Mouse (Mus musculus) heart, postnatal 36 days (tissue): Measurements from ENCODE around the gene Obsl1. TPM values are rescaled to one million over a fixed set of nuclear protein-coding genes. Genes with fewer than 3 reads are reported as not detected.
A peak's percentile ranks its signal among the peaks of the same experiment; 100 is the strongest.

Experiments used
- DNase-seq, 2 experiments: peaks; one replicate each; pipeline ENCODE4 v3.0.0; 2021 to 2022
- intact Hi-C: fragments of 180-260 bp; cut with DNase I; formaldehyde crosslinking; loops from one replicate; pipeline ENCODE4 v1.15.1; 2025
- total RNA-seq, 2 experiments: library from RNA; stranded (reverse); gene quantifications; 2 replicates each; pipeline ENCODE4 v1.2.3; 2021

Gene Obsl1
- total RNA-seq, 2 experiments from 2014 or later: 130 to 136 TPM

DNA sequence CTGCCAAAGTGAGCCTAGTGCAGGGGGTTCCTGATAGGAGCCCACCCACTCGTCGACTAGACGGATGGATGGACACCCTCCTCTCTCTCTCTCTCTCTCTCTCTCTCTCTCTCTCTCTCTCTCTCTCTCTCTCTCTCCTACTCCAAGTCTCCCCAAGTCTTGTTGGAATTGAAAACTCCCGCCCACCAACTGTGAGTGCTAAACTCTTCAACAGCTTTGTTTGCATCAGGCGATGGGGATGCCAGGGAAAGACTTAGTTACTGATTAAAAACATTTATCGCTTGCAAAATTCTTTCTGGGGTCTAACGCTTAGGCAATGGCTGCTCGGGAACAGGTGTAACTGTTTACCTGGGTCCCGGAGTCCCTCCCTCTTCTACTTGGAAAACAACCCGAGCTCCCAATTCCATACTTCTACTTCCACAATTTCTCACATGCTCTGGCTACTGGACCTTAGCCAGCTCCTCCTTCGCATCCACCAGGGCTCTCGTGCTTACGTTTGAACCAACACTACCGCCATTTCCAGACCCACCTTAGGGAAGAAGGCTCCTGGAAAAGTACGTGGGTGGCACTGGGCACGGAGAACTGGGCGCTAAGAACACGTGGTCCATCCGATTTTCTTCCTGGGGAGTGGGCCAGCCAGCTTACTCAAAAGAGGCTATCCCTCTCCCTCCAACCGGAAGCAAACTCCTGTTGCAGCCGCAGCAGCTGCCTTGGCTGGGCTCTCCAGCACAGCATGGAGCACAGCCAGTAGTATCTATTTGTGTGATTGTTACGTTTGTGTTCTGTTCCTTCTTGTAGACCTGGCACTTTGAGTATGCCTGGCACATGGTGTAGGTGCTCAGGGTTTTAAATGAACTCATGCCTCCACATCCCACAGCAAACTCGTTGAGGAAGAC is 47.2 kb downstream of the Obsl1 start:
- DNase-seq: peak in 1 of 2 experiments; percentile 40
- intact Hi-C loops: no loop called here

DNA sequence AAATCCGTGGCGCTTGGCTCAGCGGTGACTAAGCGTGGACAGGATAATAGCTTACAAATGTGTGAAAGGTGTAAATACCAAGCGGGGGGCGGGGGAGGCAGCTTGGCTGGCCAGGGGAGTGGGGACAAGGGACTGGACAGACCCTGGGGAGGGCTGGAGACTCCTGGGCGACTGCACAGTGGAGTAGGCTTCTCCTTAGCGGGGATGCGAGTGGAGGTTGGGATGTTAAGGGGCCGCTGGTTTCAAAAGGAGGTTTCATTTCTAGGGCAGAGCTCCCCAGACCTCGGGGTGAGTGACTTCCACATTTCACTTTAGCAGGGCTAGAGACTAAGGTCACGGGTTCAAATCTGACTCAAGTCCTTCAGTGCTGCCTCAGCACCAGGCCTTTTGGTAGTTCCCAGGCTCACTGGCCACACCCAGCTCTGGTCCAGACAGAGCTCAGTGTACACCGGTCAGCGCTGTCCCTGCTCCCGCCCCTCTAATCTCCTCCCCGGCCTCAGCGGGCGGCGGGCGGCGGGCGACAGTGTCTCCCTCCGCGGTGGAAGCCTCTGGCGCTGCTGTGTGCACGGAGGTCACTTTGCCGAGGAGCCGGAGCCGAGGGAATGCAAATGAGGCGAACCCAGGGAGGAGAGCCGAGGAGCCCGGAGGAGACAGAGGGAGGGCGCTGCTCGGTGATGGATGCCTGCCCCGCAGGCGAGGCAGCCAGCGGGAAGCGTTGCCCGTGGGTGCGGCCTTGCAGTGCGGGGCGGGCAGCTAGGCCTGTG is 48.0 kb downstream of the Obsl1 start:
- intact Hi-C loops: no loop called here
- DNase-seq: peak; percentile 43 to 65

DNA sequence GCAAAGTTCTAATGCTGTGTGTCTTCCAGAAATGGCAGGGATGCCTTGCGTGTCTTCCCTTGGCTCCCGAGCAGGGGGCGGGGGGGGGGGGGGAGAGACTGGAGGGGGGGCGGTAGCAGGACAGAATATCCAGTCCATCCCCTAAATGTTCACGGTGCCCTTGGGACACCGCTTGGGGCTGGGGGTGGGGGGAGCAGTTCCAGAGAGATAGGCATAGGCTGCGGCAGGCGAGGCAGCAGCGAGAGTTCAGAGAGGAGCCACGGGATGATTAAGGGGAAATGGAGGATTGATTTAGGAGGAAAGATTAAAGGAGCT is 48.6 kb downstream of the Obsl1 start:
- intact Hi-C loops: no loop called here
- DNase-seq: no peak

DNA sequence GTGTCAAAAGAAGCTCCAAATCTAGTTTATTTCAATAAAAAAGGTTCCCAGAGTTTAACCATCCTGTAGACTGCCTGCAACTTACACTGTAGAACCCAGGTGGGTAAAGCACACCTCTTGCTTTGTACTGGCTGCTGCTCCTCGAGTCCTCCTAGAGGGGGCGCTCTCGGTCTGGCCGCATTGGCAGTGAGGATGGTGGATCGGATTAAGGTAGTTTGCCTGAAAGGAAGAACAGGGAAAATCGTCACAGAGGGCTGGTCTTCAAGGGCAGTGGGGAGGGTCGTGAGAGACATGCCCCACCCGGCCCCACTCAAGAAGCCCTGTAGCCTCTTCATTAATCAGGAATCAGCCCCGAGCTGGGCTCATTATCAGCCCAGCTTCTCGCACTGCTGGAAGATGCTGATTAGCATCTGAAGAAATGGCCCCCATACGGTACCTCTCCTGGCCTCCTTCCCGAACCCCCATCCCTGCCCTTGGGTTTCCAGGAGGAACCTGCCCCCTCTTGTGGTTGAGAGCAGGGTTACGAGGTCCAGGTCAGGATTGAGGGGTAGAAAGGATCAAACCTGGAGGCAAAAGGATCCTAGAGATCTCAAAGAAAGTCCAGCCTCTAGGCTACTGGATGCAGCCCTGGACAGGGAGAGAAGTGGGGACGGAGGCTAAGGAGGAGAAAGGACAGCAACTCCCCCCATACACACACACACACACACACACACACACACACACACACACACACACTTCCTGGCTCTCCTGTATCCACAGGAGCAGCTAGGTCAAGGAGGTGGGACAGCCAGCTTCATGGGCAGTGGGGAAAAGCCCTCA is 49.3 kb downstream of the Obsl1 start:
- DNase-seq: no peak
- intact Hi-C loops: no loop called here

DNA sequence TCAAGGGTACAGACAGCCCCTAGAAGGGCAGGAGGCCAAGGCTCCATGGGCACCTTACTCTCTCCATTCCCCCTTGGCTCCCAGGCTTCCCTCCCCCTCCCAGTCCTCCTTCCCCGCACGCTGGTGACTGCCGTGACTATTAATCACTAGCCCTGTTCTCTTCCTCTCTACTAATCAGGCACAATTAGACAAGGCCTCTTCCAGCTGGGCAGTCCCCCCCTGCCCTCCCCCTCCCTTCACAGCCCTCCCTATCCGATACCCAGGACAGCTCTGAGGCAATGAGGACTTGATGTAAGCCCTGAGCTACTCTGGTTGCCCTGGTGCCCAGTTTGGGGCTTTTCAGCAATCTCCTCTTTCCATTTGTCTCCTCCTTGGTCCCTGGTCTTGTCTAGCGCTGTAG is 50.3 kb downstream of the Obsl1 start:
- intact Hi-C loops: no loop called here
- no peak for DNase-seq

DNA sequence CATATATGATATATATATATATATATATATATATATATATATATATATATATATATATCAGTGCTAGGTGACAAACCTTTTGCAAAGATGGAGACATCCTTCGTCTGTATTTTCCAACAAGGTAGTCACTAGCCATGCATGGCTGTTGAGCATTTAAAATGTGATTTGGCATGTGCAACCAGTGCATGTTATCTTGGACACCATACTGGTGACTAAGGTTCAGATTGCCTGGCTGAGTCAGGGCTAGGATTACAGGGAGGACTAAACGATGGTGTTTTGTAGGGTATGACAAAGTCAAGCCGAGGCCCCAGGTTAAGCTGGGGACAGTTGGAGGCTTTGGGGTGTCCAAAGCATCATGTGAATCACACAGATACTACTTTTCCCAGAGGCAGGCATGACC is 50.8 kb downstream of the Obsl1 start:
- intact Hi-C loops: no loop called here
- no peak for DNase-seq

DNA sequence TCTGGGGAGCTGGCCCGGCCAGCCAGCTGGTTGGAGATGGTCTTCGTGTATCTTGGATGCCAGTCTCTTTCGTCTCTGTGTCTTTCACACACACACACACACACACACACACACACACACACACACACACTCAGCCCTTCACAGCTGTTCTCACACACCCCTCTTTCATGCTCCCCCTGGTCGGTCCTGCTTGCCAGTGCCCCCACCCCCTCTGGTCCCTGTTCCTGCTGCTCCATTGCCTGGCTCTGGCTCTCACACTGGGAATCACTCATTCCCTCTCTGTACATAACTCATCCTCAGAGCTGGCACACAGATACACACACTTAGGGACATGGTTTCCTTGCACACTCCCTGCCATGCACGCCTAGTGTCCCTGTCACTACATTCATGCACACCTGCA is 54.4 kb downstream of the Obsl1 start:
- DNase-seq: no peak
- intact Hi-C loops: no loop called here

DNA sequence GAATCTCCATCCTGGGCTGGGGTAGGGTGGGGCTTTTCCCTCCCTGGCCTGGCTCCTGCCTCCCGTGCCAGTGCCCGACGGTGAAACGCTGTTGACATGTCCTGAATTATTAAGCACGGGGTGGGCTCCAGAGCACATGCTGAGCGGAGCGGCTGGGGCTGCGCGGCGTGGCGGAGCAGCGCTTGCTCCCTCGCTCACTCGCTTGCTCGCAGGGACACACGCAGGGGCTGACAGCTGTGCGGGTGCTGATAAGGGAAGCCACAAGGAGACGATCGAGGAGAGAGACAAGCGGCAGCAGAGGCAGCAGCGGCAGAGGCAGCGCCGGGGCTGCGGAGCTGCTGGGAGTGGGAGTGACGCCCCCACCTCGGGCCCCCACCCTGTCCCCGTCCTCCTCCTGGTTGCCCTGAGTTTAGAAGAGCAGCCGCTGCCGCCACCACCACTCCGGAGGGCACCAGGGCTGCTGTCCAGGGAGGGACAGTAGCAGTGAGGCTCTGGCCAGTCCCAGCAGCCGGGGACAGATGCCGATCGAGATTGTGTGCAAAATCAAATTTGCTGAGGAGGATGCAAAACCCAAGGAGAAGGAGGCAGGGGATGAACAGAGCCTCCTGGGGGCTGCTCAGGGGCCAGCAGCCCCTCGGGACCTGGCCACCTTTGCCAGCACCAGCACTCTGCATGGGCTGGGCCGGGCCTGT is 55.8 kb downstream of the Obsl1 start, which contains the start of gene Asic4:
Gene Asic4 (plus strand): TSS at position 123 of the 692 bp plus-strand sequence.
- intact Hi-C loops: no loop called here
- DNase-seq: no peak

DNA sequence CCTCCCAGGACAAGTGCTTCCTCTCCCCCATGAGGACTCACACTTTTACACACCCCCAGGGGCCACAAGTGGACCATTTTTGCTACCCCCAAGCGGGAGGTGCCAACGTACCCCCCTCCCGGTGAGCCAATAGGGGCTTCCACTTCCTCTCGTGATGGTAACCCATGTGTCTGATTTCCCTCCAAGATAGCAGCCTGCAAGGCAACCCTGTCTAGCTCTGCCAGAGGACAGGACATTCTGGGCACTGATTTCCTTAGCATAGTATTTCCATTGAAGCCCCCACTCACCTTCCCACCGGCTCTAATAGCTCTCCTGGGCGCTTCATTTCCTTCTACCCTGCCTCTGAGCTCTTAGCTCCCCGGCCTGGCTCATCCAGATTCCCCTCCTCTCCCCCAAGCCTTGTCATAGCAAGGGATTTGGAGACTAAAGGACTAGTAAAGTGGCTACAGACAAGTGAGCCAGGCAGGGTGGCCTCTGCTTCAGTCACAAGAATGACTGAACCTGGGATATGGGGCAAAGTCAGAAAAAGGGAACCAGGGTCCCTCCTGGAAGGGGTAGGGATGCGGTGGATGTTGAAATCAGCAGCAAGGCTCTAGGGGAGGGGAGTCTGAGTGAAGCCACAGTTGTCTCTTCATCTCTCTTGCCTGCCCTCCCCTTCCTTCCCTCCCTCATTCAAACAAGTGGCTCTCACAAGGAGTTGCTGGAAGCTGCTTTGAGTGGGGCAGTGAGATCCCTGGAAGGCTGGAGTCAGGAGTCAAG is 56.7 kb downstream of the Obsl1 start:
- intact Hi-C loops: no loop called here
- DNase-seq: no peak

DNA sequence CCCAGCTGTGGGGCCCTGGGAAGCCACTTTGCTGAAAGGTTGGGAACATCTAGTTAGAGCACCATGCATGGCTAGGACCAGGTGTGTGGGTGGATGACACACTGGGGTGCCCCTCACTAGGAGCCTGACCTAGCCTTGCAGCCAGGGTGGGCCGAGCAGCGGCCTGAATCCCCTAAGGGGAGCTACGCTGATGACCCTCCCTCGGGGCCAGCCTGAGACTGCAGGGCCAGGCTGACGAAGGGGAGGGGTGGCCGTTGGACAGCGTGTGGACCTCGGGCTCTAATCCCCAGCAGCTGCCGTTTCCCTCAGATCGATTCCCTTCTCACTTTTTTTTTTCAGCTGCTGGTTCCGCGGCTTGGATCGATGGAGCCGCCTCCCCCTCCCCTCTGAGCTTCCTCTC is 57.3 kb downstream of the Obsl1 start:
- intact Hi-C loops: no loop called here
- no peak for DNase-seq

DNA sequence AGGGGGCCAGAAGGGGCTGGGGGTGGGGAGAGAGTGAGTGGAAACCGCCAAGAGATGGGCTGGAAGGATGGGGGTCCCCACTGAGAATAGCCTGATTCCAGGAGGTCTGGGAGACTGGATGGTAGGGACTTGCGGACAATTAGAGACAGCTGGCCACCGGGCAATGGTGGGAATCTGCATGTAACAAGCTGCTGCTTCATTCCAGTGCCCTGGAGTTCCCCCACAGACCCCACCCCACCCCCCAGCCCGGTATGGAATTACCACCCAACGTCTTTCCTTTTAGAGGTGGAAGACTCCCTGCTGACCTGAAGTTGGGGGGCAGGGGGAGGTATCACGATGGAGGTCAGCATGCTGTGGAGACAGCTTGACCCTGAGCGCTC is 58.2 kb downstream of the Obsl1 start:
- no peak for DNase-seq
- intact Hi-C loops: no loop called here

DNA sequence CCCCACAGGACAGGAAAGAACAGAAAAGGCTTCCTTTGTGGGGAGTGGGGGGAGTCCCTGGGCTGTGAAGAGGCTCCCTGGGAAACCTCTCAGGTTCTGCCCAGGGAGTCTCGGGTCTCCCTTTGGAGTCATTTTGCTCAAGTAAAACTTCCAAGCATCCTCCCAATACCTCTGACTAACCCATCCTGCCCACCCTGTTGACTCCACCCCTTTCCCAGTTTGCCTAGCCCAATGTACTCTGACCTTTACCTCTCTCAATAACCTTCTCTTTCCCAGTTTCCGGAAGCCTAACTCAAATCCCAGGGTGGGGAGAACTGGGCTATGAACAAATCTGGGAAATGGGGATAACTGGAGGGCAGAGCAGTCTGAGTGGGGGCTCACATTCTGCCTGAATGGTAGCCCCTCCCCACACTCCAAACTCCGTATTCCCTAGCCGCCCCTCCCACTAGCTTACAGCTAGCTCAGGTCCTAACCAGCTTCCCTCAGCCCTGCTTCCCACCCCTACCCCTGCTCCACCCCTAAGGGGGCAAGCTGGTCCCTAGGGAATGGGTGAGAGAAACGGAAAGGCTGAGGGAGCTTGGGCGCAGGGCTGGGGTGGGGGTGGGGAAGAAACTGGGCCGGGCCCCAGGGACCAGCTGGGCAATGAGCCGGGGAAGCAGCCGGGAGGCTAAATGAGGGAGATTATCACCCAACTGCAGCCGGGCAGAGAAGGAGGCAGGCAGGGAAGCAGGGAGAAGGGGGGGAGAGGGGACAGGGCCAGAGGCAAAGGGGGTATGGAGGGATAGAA is 58.8 kb downstream of the Obsl1 start:
- DNase-seq: no peak
- intact Hi-C loops: no loop called here

DNA sequence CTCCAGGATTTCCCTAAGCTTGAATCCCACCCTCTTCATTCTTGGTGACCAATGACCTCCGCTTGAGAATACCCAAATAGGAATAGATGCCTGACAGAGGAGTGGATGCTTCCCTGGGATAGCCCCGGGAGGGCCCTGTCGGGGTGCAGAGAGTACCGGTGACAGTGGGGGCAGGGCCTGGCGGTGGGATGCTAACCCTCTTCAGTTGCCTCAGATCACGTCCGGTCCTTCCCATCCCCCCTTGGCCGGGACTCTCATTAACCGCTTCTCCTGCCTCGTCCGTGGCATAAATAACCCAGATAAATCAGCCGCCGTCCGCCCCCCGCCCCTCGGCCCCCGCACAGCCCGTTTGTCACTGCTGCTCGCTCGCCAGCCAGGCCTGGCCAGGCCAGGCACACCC is 59.6 kb downstream of the Obsl1 start:
- intact Hi-C loops: loop anchor here (1.0 kb wide), 1 partner anchor 21 kb away; no protein-coding TSS in a partner anchor
- no peak for DNase-seq

DNA sequence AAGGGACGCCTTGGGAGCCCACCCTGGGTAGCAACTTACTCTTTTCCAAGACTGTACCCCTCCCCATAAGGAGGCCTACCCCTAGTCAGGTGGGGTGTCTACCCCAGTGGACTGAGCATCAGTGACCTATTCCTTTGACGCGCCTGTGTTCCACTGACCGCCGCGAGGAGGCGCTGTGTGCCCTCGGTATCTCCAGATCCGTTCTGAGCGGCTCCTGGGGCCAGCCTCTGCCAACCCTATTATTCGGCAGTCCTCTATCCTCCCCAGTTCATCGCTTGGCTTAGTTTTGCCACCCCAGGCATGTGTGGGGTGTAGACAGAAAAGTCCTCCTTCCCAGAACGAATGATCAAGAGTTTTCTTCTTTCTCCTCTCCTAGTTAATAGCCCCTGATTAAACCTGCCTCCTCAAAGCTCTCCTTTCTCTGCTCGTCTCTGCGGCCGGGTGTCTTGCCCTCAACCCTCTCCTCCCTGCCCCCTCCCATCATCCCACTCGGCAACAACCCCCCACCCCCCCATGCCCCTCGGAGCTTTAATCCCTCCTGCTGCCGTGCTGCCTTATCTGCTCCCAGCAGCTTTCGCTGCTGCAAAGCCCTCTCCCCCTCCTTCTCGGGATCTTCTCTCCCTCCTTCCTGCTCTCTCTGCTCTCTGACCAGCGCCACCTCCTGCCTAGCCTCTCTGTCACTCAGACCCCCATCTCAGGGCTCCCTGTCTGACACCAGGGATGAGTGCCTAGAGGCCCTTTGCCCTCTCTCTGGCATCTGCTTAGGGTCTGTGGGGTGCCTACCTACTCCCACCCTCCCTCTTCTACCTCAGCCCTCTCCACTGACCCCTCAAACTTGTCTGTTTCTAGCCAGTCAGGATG is 60.3 kb downstream of the Obsl1 start:
- DNase-seq: peak; percentile 78 to 83
- intact Hi-C loops: loop anchor here (1.0 kb wide), 2 partner anchors 21 to 113 kb away; no protein-coding TSS in a partner anchor

DNA sequence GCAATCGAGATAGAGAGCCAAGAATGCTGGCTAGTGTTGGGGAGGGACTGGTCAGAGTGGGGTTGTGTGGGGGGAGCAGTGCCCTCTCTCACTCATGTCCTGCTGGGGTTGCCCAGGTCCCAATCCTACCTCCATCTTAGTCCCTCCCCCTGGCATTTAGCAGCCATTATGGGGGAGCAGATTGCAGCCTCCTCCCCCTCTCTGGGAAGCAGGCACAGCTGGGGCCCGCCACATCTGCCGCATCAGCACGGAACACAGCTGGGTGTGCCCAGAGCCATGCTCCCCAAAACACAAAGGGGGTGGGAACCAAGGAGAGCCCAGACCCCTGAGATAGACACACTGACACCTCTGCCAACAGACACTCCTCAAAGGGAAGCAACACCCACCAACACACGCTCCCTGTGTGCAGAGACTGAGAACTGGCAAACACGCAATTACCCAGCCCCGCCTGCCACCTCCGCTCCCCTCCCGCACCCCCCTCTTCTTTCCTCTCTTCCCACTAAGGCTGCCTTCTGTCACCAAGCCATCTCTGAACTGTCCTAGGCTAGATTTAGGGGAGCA is 61.0 kb downstream of the Obsl1 start:
- intact Hi-C loops: loop anchor here (1.0 kb wide), 1 partner anchor 114 kb away; no protein-coding TSS in a partner anchor
- DNase-seq: no peak

DNA sequence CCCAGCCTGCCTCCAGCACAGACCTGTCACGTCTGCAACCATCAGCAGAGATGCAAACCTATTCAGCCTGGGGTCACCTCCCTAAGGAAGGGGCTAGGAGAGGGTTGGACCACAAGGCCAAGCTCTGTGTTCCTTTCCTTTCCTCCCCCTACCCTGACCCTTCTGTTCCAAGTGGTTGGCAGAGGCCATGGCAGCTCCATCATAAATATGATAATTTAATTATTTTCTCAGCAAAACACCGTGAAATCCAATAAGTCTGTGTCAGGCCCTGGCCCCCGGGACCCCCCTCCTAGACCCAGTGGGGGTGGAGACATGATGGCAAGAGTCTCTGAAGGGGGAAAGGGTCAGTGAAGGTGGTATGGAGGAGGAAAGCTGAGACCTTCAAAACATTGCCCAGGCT is 62.0 kb downstream of the Obsl1 start:
- intact Hi-C loops: no loop called here
- no peak for DNase-seq

DNA sequence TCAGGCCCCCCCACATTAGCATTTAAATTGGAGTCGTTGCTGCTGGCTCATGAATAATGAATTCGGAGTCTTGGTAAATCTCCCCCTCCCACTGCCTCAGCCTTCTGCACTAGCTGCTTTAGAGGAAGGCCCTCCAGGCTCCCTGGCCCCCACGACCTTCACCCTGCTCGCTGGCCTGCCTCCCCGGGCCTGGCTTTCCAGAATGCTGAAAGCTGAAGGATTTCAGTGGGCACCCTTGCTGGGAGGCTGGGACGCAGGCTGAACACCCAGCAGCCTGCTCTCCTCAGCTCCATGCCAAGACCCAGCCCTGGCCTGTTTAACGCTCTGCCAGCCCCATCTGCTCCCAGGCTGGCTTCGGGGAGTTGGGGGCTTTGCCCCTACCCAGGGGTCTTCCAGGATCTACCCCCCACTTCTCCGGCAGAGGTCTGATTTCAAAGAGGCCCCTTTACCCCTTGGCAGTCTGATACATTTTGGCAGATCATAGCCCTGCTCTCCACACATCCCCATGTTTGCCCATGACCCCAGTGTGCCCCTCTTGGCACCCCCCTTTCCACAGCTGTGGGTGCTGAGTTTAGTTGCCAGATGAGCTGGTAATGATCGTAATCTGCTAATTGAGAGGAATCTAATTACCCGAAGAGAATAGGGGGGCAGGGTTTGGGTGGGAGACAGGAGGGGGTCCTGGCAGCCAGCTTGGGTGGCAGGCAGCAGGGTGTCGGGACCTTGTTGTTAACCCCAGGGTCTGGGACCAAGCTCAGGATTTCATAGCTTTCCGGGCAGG is 62.8 kb downstream of the Obsl1 start:
- intact Hi-C loops: no loop called here
- DNase-seq: no peak
